Mouse (Mus musculus) testis, adult 2 months (tissue): ENCODE data around the gene Esrra. TPM values are rescaled to one million over a fixed set of nuclear protein-coding genes. Genes with fewer than 3 reads are reported as not detected.

Experiments
- H3K27ac ChIP-seq: fragments of 200-500 bp; 2 replicates; pipeline ENCODE4 v1.5.1; 2012; ENCODE audit warnings: low read depth, low read length; ENCODE audit not compliant: control insufficient read depth, insufficient read depth
- H3K27me3 ChIP-seq: fragments of 200-500 bp; 2 replicates; pipeline ENCODE4 v1.6.1; 2012; ENCODE audit warnings: mild to moderate bottlenecking, low read length, moderate library complexity; ENCODE audit not compliant: control insufficient read depth, insufficient read depth
- H3K36me3 ChIP-seq: fragments of 200-500 bp; 2 replicates; pipeline ENCODE4 v1.6.1; 2012; ENCODE audit warnings: mild to moderate bottlenecking, low read length; ENCODE audit not compliant: control insufficient read depth, insufficient read depth
- H3K4me1 ChIP-seq: fragments of 200-500 bp; 2 replicates; pipeline ENCODE4 v1.6.1; 2012; ENCODE audit warnings: low read length; ENCODE audit not compliant: control insufficient read depth, insufficient read depth
- H3K4me3 ChIP-seq: fragments of 200-500 bp; 2 replicates; pipeline ENCODE4 v1.5.1; 2012; ENCODE audit warnings: low read depth, mild to moderate bottlenecking, low read length, moderate library complexity, mixed read lengths; ENCODE audit not compliant: control insufficient read depth
- CTCF ChIP-seq: fragments of 200-500 bp; IDR thresholded peaks from 2 replicates; pipeline ENCODE4 v1.5.1; 2012; ENCODE audit warnings: low read depth, mild to moderate bottlenecking, inconsistent platforms, low read length, moderate library complexity; ENCODE audit not compliant: control insufficient read depth, insufficient read depth, insufficient replicate concordance
- POLR2A ChIP-seq: fragments of 200-500 bp; IDR thresholded peaks from 2 replicates; pipeline ENCODE4 v1.6.1; 2012; ENCODE audit warnings: low read depth, mild to moderate bottlenecking, inconsistent platforms, low read length, moderate library complexity; ENCODE audit not compliant: control insufficient read depth
- polyA plus RNA-seq: library from polyadenylated mRNA; depleted of rRNA; stranded (reverse); fragments of >200 nt; gene quantifications from 2 replicates; pipeline ENCODE4 v1.2.3, GENCODE M21; 2012; rRNA removed

The Esrra gene
- polyA plus RNA-seq, 1 experiment = 13.3 TPM

DNA sequence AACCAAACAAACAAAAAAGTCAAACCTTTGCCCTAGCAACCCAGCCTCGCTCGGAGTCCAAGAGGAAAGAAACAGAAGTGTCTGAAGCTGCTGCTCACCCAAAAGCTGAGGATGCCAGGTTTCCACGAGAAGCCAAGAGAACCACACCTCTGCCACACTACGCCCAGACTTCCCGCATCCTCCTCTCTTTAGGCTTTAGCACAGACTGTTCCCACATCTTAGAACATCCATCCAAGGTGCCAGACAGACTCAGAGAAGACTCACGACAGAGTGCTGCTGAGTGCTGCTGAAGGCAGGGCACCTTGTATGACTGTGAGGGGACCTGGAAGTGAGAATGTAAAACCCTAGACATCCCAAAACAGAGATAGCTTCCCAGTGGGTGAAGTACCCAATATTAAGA, 45.8 kb downstream of the Esrra start:
- TF ChIP-seq CTCF (no peak), POLR2A (no peak)
- H3K4me3 ChIP-seq = no peak overlapping the region
- no peaks in the 10 kb centered on the region for H3K36me3 ChIP-seq
- no peaks in the 10 kb centered on the region for H3K4me1 ChIP-seq
- H3K27me3 ChIP-seq = no peaks in the 10 kb centered on the region
- H3K27ac ChIP-seq = no peak overlapping the region

DNA sequence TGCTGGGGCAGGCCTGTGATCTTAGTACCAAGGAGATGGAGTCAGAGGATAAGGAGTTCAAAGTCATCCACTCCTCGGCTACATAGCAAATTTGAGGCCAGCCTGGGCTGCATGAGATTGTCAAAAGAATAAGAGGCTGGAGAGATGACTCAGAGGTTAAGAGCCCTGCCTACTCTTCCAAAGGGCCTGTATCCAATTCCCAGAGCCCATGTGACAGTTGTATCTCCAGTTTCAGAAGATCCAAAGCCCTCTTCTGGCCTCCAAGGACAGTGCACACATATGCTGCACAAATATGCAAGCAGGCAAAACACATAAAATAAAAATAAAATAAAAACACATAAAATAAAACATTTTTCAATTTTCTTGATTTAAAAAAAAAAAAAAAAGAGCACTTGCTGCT, 47.4 kb downstream of the Esrra start:
- H3K4me1 ChIP-seq = no peaks in the 10 kb centered on the region
- H3K27me3 ChIP-seq = no peaks in the 10 kb centered on the region
- no peak overlapping the region for H3K27ac ChIP-seq
- H3K36me3 ChIP-seq = no peaks in the 10 kb centered on the region
- no peak overlapping the region for H3K4me3 ChIP-seq
- TF ChIP-seq CTCF (no peak), POLR2A (no peak)

DNA sequence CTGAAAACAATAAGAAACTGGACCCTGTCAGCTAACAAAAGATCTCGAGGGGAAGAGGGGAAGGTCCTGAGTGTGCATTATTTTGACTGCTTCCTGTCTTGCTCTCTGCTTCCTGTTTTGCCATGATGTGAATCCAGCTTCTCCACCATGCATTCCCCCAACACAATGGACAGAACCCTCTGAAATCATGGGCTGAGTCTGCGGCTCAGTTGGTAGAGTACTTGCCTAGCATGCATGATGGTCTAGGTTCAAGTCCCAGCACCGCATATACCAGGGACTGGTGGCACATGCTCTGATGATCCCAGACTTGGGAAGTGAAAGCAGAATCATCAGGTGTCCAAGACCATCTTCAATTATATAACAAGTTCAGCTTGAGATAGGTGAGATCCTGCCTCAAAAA, 48.9 kb downstream of the Esrra start:
- H3K4me3 ChIP-seq = no peak overlapping the region
- TF ChIP-seq POLR2A (no peak), CTCF (no peak)
- no peaks in the 10 kb centered on the region for H3K4me1 ChIP-seq

DNA sequence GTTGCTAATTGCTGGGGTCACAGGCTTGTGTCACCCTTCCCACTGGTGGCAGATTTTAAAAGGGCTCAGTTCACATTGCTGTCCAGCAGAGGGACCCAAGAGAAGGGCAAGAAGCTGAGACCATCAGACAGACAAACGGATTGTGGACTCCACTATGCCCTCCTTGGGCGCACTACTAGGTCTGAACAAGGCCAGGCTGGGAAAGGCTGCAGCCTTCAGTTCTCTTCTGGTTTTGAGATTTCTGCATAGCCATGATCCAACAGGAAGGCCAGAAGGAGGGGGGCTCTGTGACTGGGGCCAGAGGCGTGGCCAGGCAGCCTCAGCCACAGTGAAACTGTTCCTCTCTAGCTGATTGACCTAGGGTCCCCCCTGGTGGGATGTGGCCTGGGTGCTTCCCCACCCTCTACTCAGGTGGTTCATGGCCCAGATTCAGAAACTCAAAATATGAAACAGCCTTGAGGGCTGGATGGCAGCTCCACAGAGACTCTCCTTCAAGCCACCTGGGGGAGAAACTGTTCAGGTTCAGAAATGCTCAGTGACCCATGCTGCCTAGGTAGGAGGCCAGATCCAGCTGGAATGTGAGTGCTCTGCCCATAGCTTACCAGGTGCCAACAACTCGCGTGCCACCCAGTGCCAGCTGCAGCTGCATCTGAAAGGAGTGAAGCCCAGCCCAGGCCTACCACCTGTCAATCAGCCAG, 49.9 kb downstream of the Esrra start:
- H3K27me3 ChIP-seq = no peaks in the 10 kb centered on the region
- H3K4me1 ChIP-seq = no peaks in the 10 kb centered on the region
- H3K36me3 ChIP-seq = no peaks in the 10 kb centered on the region
- H3K27ac ChIP-seq = no peak overlapping the region
- TF ChIP-seq POLR2A = no peak
- peak; percentile 32; the same call in 1 of the 2 replicates for TF ChIP-seq CTCF
- H3K4me3 ChIP-seq = no peak overlapping the region

More for the DNA sequence above, 48.9 kb downstream of the Esrra start:
- Histone ChIP-seq H3K27me3 (no peaks in the 10 kb centered on the region), H3K36me3 (no peaks in the 10 kb centered on the region), H3K27ac (no peak overlapping the region)

DNA sequence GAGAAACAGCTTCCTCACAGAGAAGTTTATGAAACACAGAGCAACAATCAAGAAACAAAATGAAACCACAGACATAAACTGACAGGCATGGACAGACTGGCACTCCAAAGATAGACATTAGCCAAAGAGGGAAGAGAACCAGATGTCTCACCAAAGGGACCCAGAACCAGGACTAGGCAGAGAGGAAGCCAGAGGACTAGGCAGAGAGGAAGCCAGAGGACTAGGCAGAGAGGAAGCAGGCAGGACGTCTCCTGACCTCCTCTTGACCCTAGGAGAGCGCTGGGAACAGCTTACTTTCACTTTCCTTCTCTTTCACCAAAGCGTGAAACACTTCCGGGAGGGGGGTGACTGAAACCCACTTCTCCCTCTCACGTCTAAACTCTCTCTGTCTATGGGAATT, 52.3 kb downstream of the Esrra start:
- H3K4me3 ChIP-seq = peak overlapping the region; percentile 16; the same call in 1 of the 2 replicates
- no peaks in the 10 kb centered on the region for H3K4me1 ChIP-seq
- H3K36me3 ChIP-seq = no peaks in the 10 kb centered on the region
- no peaks in the 10 kb centered on the region for H3K27me3 ChIP-seq
- TF ChIP-seq POLR2A = no peak
- TF ChIP-seq CTCF = no peak
- H3K27ac ChIP-seq = peak overlapping the region; percentile 54; the same call in 1 of the 2 replicates

DNA sequence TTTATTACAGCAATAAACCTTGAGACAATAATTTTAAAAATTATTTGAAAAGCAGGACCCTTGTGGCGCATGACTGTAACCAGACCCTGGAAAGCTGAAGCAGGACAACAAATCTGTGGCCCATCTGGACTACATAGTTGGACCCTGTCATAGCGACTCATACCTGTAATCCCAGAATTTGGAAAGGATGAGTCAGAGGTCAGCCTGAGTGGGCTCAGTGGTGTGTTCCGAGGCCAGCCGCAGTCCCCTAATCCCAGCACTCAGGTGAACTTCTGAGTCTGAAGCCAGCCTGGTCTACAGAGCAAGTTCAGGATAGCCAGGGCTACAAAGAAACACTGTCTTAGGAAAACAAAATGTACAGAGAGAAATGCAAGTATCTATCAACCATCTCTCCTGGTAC, 60.2 kb downstream of the Esrra start:
- no peak overlapping the region for H3K4me3 ChIP-seq
- no peaks in the 10 kb centered on the region for H3K36me3 ChIP-seq
- H3K27ac ChIP-seq = no peak overlapping the region
- no peaks in the 10 kb centered on the region for H3K27me3 ChIP-seq
- no peak for TF ChIP-seq CTCF
- no peak for TF ChIP-seq POLR2A
- H3K4me1 ChIP-seq = no peaks in the 10 kb centered on the region; the same call in 1 of the 2 replicates

Other genes with a start within 250 kb of the Esrra start
- gene Rps6ka4, start 81.2 kb downstream of the Esrra start, polyA plus RNA-seq = 12.5 and 16.4 TPM in 2 replicates
- 33.5 and 39.8 TPM in 2 replicates for gene Ccdc88b, start 63.6 kb downstream of the Esrra start, polyA plus RNA-seq
- gene Trmt112, start 12.1 kb downstream of the Esrra start, polyA plus RNA-seq = 52.9 and 64.6 TPM in 2 replicates
- 120 and 133 TPM in 2 replicates for gene Prdx5, start 11.7 kb downstream of the Esrra start, polyA plus RNA-seq
- gene Catsperz, start 3.6 kb upstream of the Esrra start, polyA plus RNA-seq = 1,294 and 1,426 TPM in 2 replicates
- 1.3 and 1.5 TPM in 2 replicates for gene Kcnk4, start 12.7 kb upstream of the Esrra start, polyA plus RNA-seq
- 78.8 and 91.6 TPM in 2 replicates for gene Bad, start 20.0 kb upstream of the Esrra start, polyA plus RNA-seq
- gene Gpr137, start 20.7 kb upstream of the Esrra start, polyA plus RNA-seq = 205 and 212 TPM in 2 replicates
- gene Ppp1r14b, start 53.2 kb upstream of the Esrra start, polyA plus RNA-seq = 139 and 154 TPM in 2 replicates
- gene Plcb3, start 54.7 kb upstream of the Esrra start, polyA plus RNA-seq = 13.9 and 14.6 TPM in 2 replicates
- gene Fkbp2, start 58.7 kb upstream of the Esrra start, polyA plus RNA-seq = 28.3 and 29.1 TPM in 2 replicates
- 7.5 and 8.4 TPM in 2 replicates for gene Vegfb, start 65.8 kb upstream of the Esrra start, polyA plus RNA-seq
- gene Dnajc4, start 70.8 kb upstream of the Esrra start, polyA plus RNA-seq = 109 and 123 TPM in 2 replicates
- gene Nudt22, start 74.3 kb upstream of the Esrra start, polyA plus RNA-seq = 8.6 and 10.0 TPM in 2 replicates
- 6.6 and 6.7 TPM in 2 replicates for gene Trpt1, start 74.3 kb upstream of the Esrra start, polyA plus RNA-seq
- gene Fermt3, start 97.7 kb upstream of the Esrra start, polyA plus RNA-seq = 1.3 and 1.4 TPM in 2 replicates
- gene Stip1, start 118.2 kb upstream of the Esrra start, polyA plus RNA-seq = 53.1 and 54.5 TPM in 2 replicates
- gene Macrod1, start 135.0 kb upstream of the Esrra start, polyA plus RNA-seq = 39.2 and 47.3 TPM in 2 replicates
- 2.3 and 3.1 TPM in 2 replicates for gene Flrt1, start 183.9 kb upstream of the Esrra start, polyA plus RNA-seq